Mouse (Mus musculus) stomach, postnatal 0 days (tissue): ENCODE data around the gene Olfr1253. TPM values are rescaled to one million over a fixed set of nuclear protein-coding genes. Genes with fewer than 3 reads are reported as not detected.

Experiments used
- ATAC-seq: fragments of 200-750 bp; cut with Nextera tagmentation; 2 replicates; pipeline ENCODE4 v1.8.0; 2017; ENCODE audit not compliant: low FRiP score, low TSS enrichment
- DNase-seq: peaks from one replicate; pipeline ENCODE4 v3.0.0-alpha.2; 2016; ENCODE audit warnings: low spot score
- H3K27ac ChIP-seq: fragments of 300-500 bp; sonication (generic); replicated peaks from 2 replicates; pipeline ENCODE4 v1.5.1; 2014; ENCODE audit warnings: mild to moderate bottlenecking, control low read depth
- H3K27me3 ChIP-seq: fragments of 300-500 bp; sonication (generic); 2 replicates; pipeline ENCODE4 v1.6.1; 2014; ENCODE audit warnings: low read length; ENCODE audit not compliant: control insufficient read depth, insufficient read depth
- H3K36me3 ChIP-seq: fragments of 300-500 bp; sonication (generic); 2 replicates; pipeline ENCODE4 v1.6.1; 2014; ENCODE audit warnings: low read length, mixed read lengths; ENCODE audit not compliant: control insufficient read depth, insufficient read depth
- H3K4me1 ChIP-seq: fragments of 300-500 bp; sonication (generic); replicated peaks from 2 replicates; pipeline ENCODE4 v1.6.1; 2014; ENCODE audit warnings: antibody characterized with exemption; ENCODE audit not compliant: control insufficient read depth, insufficient read depth
- H3K4me2 ChIP-seq: fragments of 300-500 bp; sonication (generic); replicated peaks from 2 replicates; pipeline ENCODE4 v1.6.1; 2014; ENCODE audit warnings: low read depth, mild to moderate bottlenecking, control low read depth, moderate library complexity
- H3K4me3 ChIP-seq: fragments of 300-500 bp; sonication (generic); 2 replicates; pipeline ENCODE4 v1.5.1; 2014; ENCODE audit warnings: low read depth, low read length, control low read depth
- H3K9ac ChIP-seq: fragments of 300-500 bp; sonication (generic); 2 replicates; pipeline ENCODE4 v1.6.1; 2014; ENCODE audit warnings: mild to moderate bottlenecking, low read length, control low read depth, mixed read lengths
- H3K9me3 ChIP-seq: fragments of 300-500 bp; sonication (generic); 2 replicates; pipeline ENCODE4 v1.6.1; 2016; ENCODE audit warnings: low read length; ENCODE audit not compliant: control insufficient read depth
- CTCF ChIP-seq: IDR thresholded peaks from 2 replicates; pipeline ENCODE4 v1.5.1; 2016; ENCODE audit warnings: antibody characterized with exemption, low read depth, mild to moderate bottlenecking, moderate library complexity
- EP300 ChIP-seq: optimal IDR thresholded peaks from 2 replicates; pipeline ENCODE3; 2016; ENCODE audit warnings: antibody characterized with exemption
- WGBS: fragments of 180-500 bp; shearing (Covaris S2); extraction: QIAGEN DNeasy Blood & Tissue Kit; methylation state at CpG from one replicate; pipeline ENCODE4 v1.1.7; 2014; 5-methylcytosine and 5-hydroxymethylcytosine counted together
- polyA plus RNA-seq: library from polyadenylated mRNA; unstranded; fragments of >200 nt; fragmentation: Nextera tagmentation; extraction: Ambion mirVana; gene quantifications from 2 replicates; pipeline ENCODE4 v1.2.1, GENCODE M21; 2015

Gene Olfr1253
- not detected in 2 replicates for polyA plus RNA-seq

- WGBS, result 91% methylated on average over 1 of the region's 1 CpGs
- H3K9ac ChIP-seq, result no peak within 1 kb of the TSS
- TF ChIP-seq CTCF, result no peak
- TF ChIP-seq EP300, result no peak
- DNase-seq (no peak), ATAC-seq (no peak)
- no peaks in the 10 kb centered on the region for H3K9me3 ChIP-seq
- H3K4me2 ChIP-seq, result no peak within 1 kb of the TSS
- H3K4me1 ChIP-seq, result no peaks in the 10 kb centered on the region
- no peak within 1 kb of the TSS for H3K4me3 ChIP-seq
- H3K27me3 ChIP-seq, result no peaks in the 10 kb centered on the region
- no peaks in the 10 kb centered on the region for H3K36me3 ChIP-seq
- H3K27ac ChIP-seq, result no peak within 1 kb of the TSS
Measured at GRCm38 (mm10) chr2:89756990-89757389, at the start of gene Olfr1253. TSS of gene Olfr1253 (minus strand) at chr2:89757090.

GRCm38 (mm10) chr2:89799583-89799982, 42.7 kb upstream of the Olfr1253 start:
- no peak for TF ChIP-seq EP300
- TF ChIP-seq CTCF, result peak; percentile 30; the same call in 1 of the 2 replicates
- Histone ChIP-seq H3K4me1 (no peaks in the 10 kb centered on the region), H3K36me3 (no peaks in the 10 kb centered on the region), H3K27me3 (no peaks in the 10 kb centered on the region), H3K27ac (no peak overlapping the region), H3K4me2 (no peak overlapping the region), H3K9me3 (no peaks in the 10 kb centered on the region), H3K4me3 (no peak overlapping the region), H3K9ac (no peak overlapping the region)
- DNase-seq, result no peak
- 87% methylated on average over 3 of the region's 3 CpGs for WGBS
- ATAC-seq, result no peak

GRCm38 (mm10) chr2:89793519-89793918, 36.6 kb upstream of the Olfr1253 start, which contains the start of gene Olfr1254:
TSS of gene Olfr1254 (minus strand) at chr2:89793619.
- H3K4me1 ChIP-seq, result no peaks in the 10 kb centered on the region
- no peak for ATAC-seq
- H3K4me3 ChIP-seq, result no peak within 1 kb of the TSS
- no peaks in the 10 kb centered on the region for H3K9me3 ChIP-seq
- H3K27ac ChIP-seq, result no peak within 1 kb of the TSS
- no peak for DNase-seq
- H3K27me3 ChIP-seq, result no peaks in the 10 kb centered on the region
- no peak within 1 kb of the TSS for H3K9ac ChIP-seq
- H3K4me2 ChIP-seq, result no peak within 1 kb of the TSS
- no peaks in the 10 kb centered on the region for H3K36me3 ChIP-seq
- TF ChIP-seq CTCF, result no peak
- no peak for TF ChIP-seq EP300

- no peak for ATAC-seq
Measured at GRCm38 (mm10) chr2:89724912-89725311, 32.0 kb downstream of the Olfr1253 start, which contains the start of gene Olfr1252. TSS of gene Olfr1252 (minus strand) at chr2:89725012.

More at GRCm38 (mm10) chr2:89724912-89725311, 32.0 kb downstream of the Olfr1253 start, which contains the start of gene Olfr1252:
- no peak within 1 kb of the TSS for H3K4me3 ChIP-seq
- no peaks in the 10 kb centered on the region for H3K27me3 ChIP-seq
- H3K36me3 ChIP-seq, result no peaks in the 10 kb centered on the region
- no peak for DNase-seq
- no peak within 1 kb of the TSS for H3K9ac ChIP-seq
- no peak within 1 kb of the TSS for H3K4me2 ChIP-seq
- no peaks in the 10 kb centered on the region for H3K4me1 ChIP-seq
- H3K9me3 ChIP-seq, result no peaks in the 10 kb centered on the region
- 33% methylated on average over 1 of the region's 1 CpGs for WGBS
- H3K27ac ChIP-seq, result no peak within 1 kb of the TSS
- TF ChIP-seq EP300 (no peak), CTCF (no peak)

Other genes with a start within 250 kb of the Olfr1253 start
- gene Olfr1243, start 225.6 kb downstream of the Olfr1253 start, polyA plus RNA-seq, result not detected in 2 replicates
- gene Olfr1245, start 178.6 kb downstream of the Olfr1253 start, polyA plus RNA-seq, result not detected in 2 replicates
- not detected in 2 replicates for gene Olfr1246, start 163.9 kb downstream of the Olfr1253 start, polyA plus RNA-seq
- 0.01 TPM in 1 of 2 replicates, not detected in the other for gene Olfr1247, start 143.0 kb downstream of the Olfr1253 start, polyA plus RNA-seq
- gene Olfr1248, start 138.8 kb downstream of the Olfr1253 start, polyA plus RNA-seq, result not detected in 2 replicates
- not detected in 2 replicates for gene Olfr1249, start 122.1 kb downstream of the Olfr1253 start, polyA plus RNA-seq
- gene Olfr1250, start 95.6 kb downstream of the Olfr1253 start, polyA plus RNA-seq, result not detected in 2 replicates
- not detected in 2 replicates for gene Olfr1251, start 85.2 kb downstream of the Olfr1253 start, polyA plus RNA-seq
- gene Olfr1252, start 32.1 kb downstream of the Olfr1253 start, polyA plus RNA-seq, result not detected in 2 replicates
- not detected in 2 replicates for gene Olfr1254, start 36.5 kb upstream of the Olfr1253 start, polyA plus RNA-seq
- not detected in 2 replicates for gene Olfr1255, start 55.0 kb upstream of the Olfr1253 start, polyA plus RNA-seq
- gene Olfr1256, start 84.5 kb upstream of the Olfr1253 start, polyA plus RNA-seq, result not detected in 2 replicates
- not detected in 2 replicates for gene Olfr48, start 91.1 kb upstream of the Olfr1253 start, polyA plus RNA-seq
- gene Olfr1257, start 121.3 kb upstream of the Olfr1253 start, polyA plus RNA-seq, result not detected in 2 replicates
- gene Olfr1258, start 170.2 kb upstream of the Olfr1253 start, polyA plus RNA-seq, result not detected in 2 replicates
- gene Olfr1259, start 191.6 kb upstream of the Olfr1253 start, polyA plus RNA-seq, result 0.02 TPM in 1 of 2 replicates, not detected in the other
- gene Olfr1260, start 217.2 kb upstream of the Olfr1253 start, polyA plus RNA-seq, result not detected in 2 replicates
- not detected in 2 replicates for gene Olfr1261, start 234.1 kb upstream of the Olfr1253 start, polyA plus RNA-seq
- gene Olfr1262, start 243.1 kb upstream of the Olfr1253 start, polyA plus RNA-seq, result 0.02 TPM in 1 of 2 replicates, not detected in the other